16 mouse cellular contexts compared by ENCODE assay signal in genomic region chr7:112643866-112644543, GRCm38 (mm10). TPM values are rescaled to one million over a fixed set of nuclear protein-coding genes. Genes with fewer than 3 reads are reported as not detected.
A peak's percentile ranks its signal among the peaks of the same experiment; 100 is the strongest.
DNase-seq lines count a peak whose midpoint lies in the region; ATAC-seq and TF ChIP-seq lines count a peak whose summit lies in the region.
"Had no signal": no experiment of that assay in that cellular context is flagged by ENCODE, and none has a peak within 500 bp of the region (broad histone marks: within the 10 kb centered on the region; RNA-seq: fewer than 3 reads in every experiment).

No protein-coding gene starts in this region.

- no peaks in the 10 kb centered on the region for H3K36me3 ChIP-seq in embryonic facial prominence, embryonic 14.5 days (ENCODE audit: control insufficient read depth, insufficient read depth, low read length)
- H3K36me3 ChIP-seq in embryonic facial prominence, embryonic 10.5 days (replicated peaks) = no peaks in the 10 kb centered on the region
- H3K36me3 ChIP-seq in lung, postnatal 0 days (ENCODE audit: insufficient read depth, low read length) = no peaks in the 10 kb centered on the region
- no peaks in the 10 kb centered on the region for H3K36me3 ChIP-seq in myocyte (ENCODE audit: control insufficient read depth, insufficient read depth)
- no peaks in the 10 kb centered on the region for H3K36me3 ChIP-seq in intestine, embryonic 16.5 days (ENCODE audit: control insufficient read depth, insufficient read depth, low read length)

- TF ChIP-seq POLR2A in cerebellum, adult 2 months (IDR thresholded peaks at IDR 0.05; ENCODE audit: borderline replicate concordance, insufficient read depth, low read length) = no peak
- no peak for TF ChIP-seq POLR2A in myocyte (IDR thresholded peaks at IDR 0.05; ENCODE audit: insufficient read length, low read depth)

- H3K27ac ChIP-seq in embryonic facial prominence, embryonic 14.5 days (replicated peaks; ENCODE audit: low read depth, low read length) = no peak overlapping the region
- no peak overlapping the region for H3K27ac ChIP-seq in embryonic facial prominence, embryonic 10.5 days (replicated peaks)
- H3K27ac ChIP-seq in lung, postnatal 0 days (ENCODE audit: low read length) = peak overlapping the region; percentile 62; the same call in 1 of the 2 replicates
- H3K27ac ChIP-seq in cerebellum, adult 2 months (ENCODE audit: insufficient read depth, low read length) = no peak overlapping the region
- H3K27ac ChIP-seq in intestine, embryonic 16.5 days (ENCODE audit: low read length) = no peak overlapping the region
- H3K27ac ChIP-seq: layer of hippocampus, adult 2 months had no signal

- no peak overlapping the region for H3K9ac ChIP-seq in embryonic facial prominence, embryonic 14.5 days (ENCODE audit: low read depth, low read length)
- H3K9ac ChIP-seq in lung, postnatal 0 days (replicated peaks; ENCODE audit: low read depth) = no peak overlapping the region
- no peak overlapping the region for H3K9ac ChIP-seq in intestine, embryonic 16.5 days (ENCODE audit: low read depth, low read length)
- H3K9ac ChIP-seq: heart, embryonic 12.5 days had no signal

- ATAC-seq in embryonic facial prominence, embryonic 14.5 days (ENCODE audit: low read depth) = no peak
- ATAC-seq in lung, postnatal 0 days = no peak; the same call in 1 of the 2 replicates
- no peak for ATAC-seq in intestine, embryonic 16.5 days
- ATAC-seq: intestine, postnatal 0 days; Patski had no signal

- 0 out of 2 replicates have a peak, but pooled peaks cover 6% of the 10 kb centered on the region for H3K4me1 ChIP-seq in embryonic facial prominence, embryonic 14.5 days (ENCODE audit: control insufficient read depth, insufficient read depth, low read length)
- H3K4me1 ChIP-seq in embryonic facial prominence, embryonic 10.5 days = peaks cover 11% of the 10 kb centered on the region
- H3K4me1 ChIP-seq in lung, postnatal 0 days (ENCODE audit: insufficient read depth, low read depth, low read length) = no peaks in the 10 kb centered on the region; the same call in 1 of the 2 replicates
- H3K4me1 ChIP-seq in cerebellum, adult 2 months (ENCODE audit: control insufficient read depth, insufficient read depth, low read length) = peaks cover 9% of the 10 kb centered on the region; the same call in 1 of the 2 replicates
- no peaks in the 10 kb centered on the region for H3K4me1 ChIP-seq in intestine, embryonic 16.5 days (ENCODE audit: control insufficient read depth, insufficient read depth, low read length)

- TF ChIP-seq CTCF in lung, postnatal 0 days (IDR thresholded peaks at IDR 0.05) = no peak
- no peak for TF ChIP-seq CTCF in cerebellum, adult 2 months (IDR thresholded peaks at IDR 0.05; ENCODE audit: borderline replicate concordance, insufficient read depth, low read depth, low read length)

- no peaks in the 10 kb centered on the region for H3K27me3 ChIP-seq in embryonic facial prominence, embryonic 14.5 days (replicated peaks; ENCODE audit: control insufficient read depth, insufficient read depth, low read length)
- no peaks in the 10 kb centered on the region for H3K27me3 ChIP-seq in embryonic facial prominence, embryonic 10.5 days (replicated peaks; ENCODE audit: low read depth, poor library complexity, severe bottlenecking)
- no peaks in the 10 kb centered on the region for H3K27me3 ChIP-seq in lung, postnatal 0 days (replicated peaks; ENCODE audit: insufficient read depth, low read length)
- H3K27me3 ChIP-seq in cerebellum, adult 2 months (ENCODE audit: control insufficient read depth, insufficient read depth, low read length) = no peaks in the 10 kb centered on the region
- H3K27me3 ChIP-seq in myocyte (ENCODE audit: control insufficient read depth, insufficient read depth, insufficient read length) = no peaks in the 10 kb centered on the region
- no peaks in the 10 kb centered on the region for H3K27me3 ChIP-seq in intestine, embryonic 16.5 days (replicated peaks; ENCODE audit: control insufficient read depth, insufficient read depth, low read length)
- H3K27me3 ChIP-seq: heart, embryonic 12.5 days; Patski had no signal

- 77% methylated on average over 6 of the region's 6 CpGs for WGBS in embryonic facial prominence, embryonic 14.5 days
- 88% methylated on average over 6 of the region's 6 CpGs for WGBS in embryonic facial prominence, embryonic 10.5 days
- 81% methylated on average over 6 of the region's 6 CpGs for WGBS in lung, postnatal 0 days
- 9% methylated on average over 6 of the region's 6 CpGs for WGBS in cerebellum, adult 2 months
- 87% methylated on average over 6 of the region's 6 CpGs for WGBS in intestine, embryonic 16.5 days

- no peak overlapping the region for H3K4me3 ChIP-seq in embryonic facial prominence, embryonic 14.5 days (ENCODE audit: low read depth, low read length)
- H3K4me3 ChIP-seq in embryonic facial prominence, embryonic 10.5 days = no peak overlapping the region
- no peak overlapping the region for H3K4me3 ChIP-seq in lung, postnatal 0 days (ENCODE audit: low read depth, low read length)
- H3K4me3 ChIP-seq in cerebellum, adult 2 months (replicated peaks; ENCODE audit: insufficient read depth, low read depth, low read length) = no peak overlapping the region
- H3K4me3 ChIP-seq in myocyte = no peak overlapping the region
- H3K4me3 ChIP-seq in intestine, embryonic 16.5 days (ENCODE audit: low read length) = no peak overlapping the region
- H3K4me3 ChIP-seq: heart, embryonic 12.5 days; layer of hippocampus, adult 2 months had no signal

- H3ac ChIP-seq in myocyte (ENCODE audit: control insufficient read depth, insufficient read length) = no peak overlapping the region

- no peaks in the 10 kb centered on the region for H3K79me2 ChIP-seq in myocyte (ENCODE audit: control insufficient read depth, insufficient read depth)

- no peak overlapping the region for H3K4me2 ChIP-seq in embryonic facial prominence, embryonic 14.5 days (ENCODE audit: low read depth, low read length)
- no peak overlapping the region for H3K4me2 ChIP-seq in lung, postnatal 0 days (replicated peaks; ENCODE audit: low read depth, low read length)
- H3K4me2 ChIP-seq in myocyte (ENCODE audit: low read depth) = peak overlapping the region; percentile 55
- H3K4me2 ChIP-seq in intestine, embryonic 16.5 days (ENCODE audit: low read depth, low read length) = no peak overlapping the region
- H3K4me2 ChIP-seq: heart, embryonic 12.5 days had no signal

- no peak for TF ChIP-seq EP300 in lung, postnatal 0 days (IDR thresholded peaks at IDR 0.05)

- DNase-seq in embryonic facial prominence, embryonic 14.5 days (ENCODE audit: low spot score) = peak; percentile 35
- no peak for DNase-seq in embryonic facial prominence, embryonic 10.5 days (ENCODE audit: low spot score)
- no peak for DNase-seq in lung, postnatal 0 days (ENCODE audit: low spot score)
- no peak for DNase-seq in lung, postnatal 4 days
- peak; percentile 42 to 46 for DNase-seq in cerebellum, adult 2 months
- DNase-seq in retina, embryonic 14.5 days (ENCODE audit: low spot score) = no peak
- DNase-seq: embryo, embryonic 11 days; liver; right cerebral cortex, postnatal 14 days; thymus, postnatal 14 days had no signal

- no peaks in the 10 kb centered on the region for H3K9me3 ChIP-seq in embryonic facial prominence, embryonic 14.5 days (ENCODE audit: control insufficient read depth, low read length)
- H3K9me3 ChIP-seq in embryonic facial prominence, embryonic 10.5 days = no peaks in the 10 kb centered on the region
- H3K9me3 ChIP-seq in lung, postnatal 0 days (ENCODE audit: low read length) = no peaks in the 10 kb centered on the region
- H3K9me3 ChIP-seq in intestine, embryonic 16.5 days (ENCODE audit: control insufficient read depth, low read length) = no peaks in the 10 kb centered on the region
- H3K9me3 ChIP-seq: heart, embryonic 12.5 days had no signal

TF ChIP-seq in myocyte, 11 proteins besides CTCF, POLR2A, EP300 and RAD21:
- TF ChIP-seq CEBPB (IDR thresholded peaks at IDR 0.05; ENCODE audit: insufficient read depth, poor library complexity, severe bottlenecking) (no peak), E2F4 (IDR thresholded peaks at IDR 0.05; ENCODE audit: insufficient read depth) (no peak), TCF3 (IDR thresholded peaks at IDR 0.05; ENCODE audit: insufficient read length, low read depth) (no peak), USF1 (IDR thresholded peaks at IDR 0.05; ENCODE audit: low read depth) (no peak), MYOD1 (IDR thresholded peaks at IDR 0.05; ENCODE audit: control insufficient read depth in 1 of 3, insufficient read length in 2 of 3, low read depth in 2 of 3) (no peak), MAX (IDR thresholded peaks at IDR 0.05; ENCODE audit: low read depth) (no peak), MYOG (IDR thresholded peaks at IDR 0.05; ENCODE audit: control insufficient read depth in 1 of 3, insufficient read depth in 1 of 3, insufficient read length in 2 of 3, low read depth in 2 of 3) (no peak), REST (IDR thresholded peaks at IDR 0.05; ENCODE audit: insufficient read depth, insufficient read length) (no peak), TCF12 (IDR thresholded peaks at IDR 0.05; ENCODE audit: insufficient read depth, poor library complexity, severe bottlenecking) (no peak), SRF (IDR thresholded peaks at IDR 0.05; ENCODE audit: control insufficient read depth, insufficient read length, low read depth) (no peak), POLR2AphosphoS2 (IDR thresholded peaks at IDR 0.05; ENCODE audit: insufficient read length, low read depth) (no peak)

RNA-seq across cellular contexts. Expression of gene Tead1, which starts 35.1 kb away (rescaled TPM):
- polyA plus RNA-seq in embryonic facial prominence, embryonic 14.5 days (2014; fragmentation: Nextera tagmentation; extraction: Ambion mirVana) = 18.0 and 18.2 TPM in 2 replicates
- polyA plus RNA-seq in embryonic facial prominence, embryonic 10.5 days (2016; fragmentation: Nextera tagmentation; extraction: Ambion mirVana) = 20.2 and 23.5 TPM in 2 replicates
- polyA plus RNA-seq in lung, postnatal 0 days (2015; fragmentation: Nextera tagmentation; extraction: Ambion mirVana) = 23.0 and 28.8 TPM in 2 replicates
- polyA plus RNA-seq in cerebellum, adult 2 months (2012; rRNA removed) = 7.2 and 8.8 TPM in 2 replicates
- polyA plus RNA-seq in myocyte (2012; fragmentation: generic; extraction: Trizol) = 18.8 TPM
- polyA plus RNA-seq in intestine, embryonic 16.5 days (2015; fragmentation: Nextera tagmentation; extraction: Ambion mirVana) = 9.5 and 10.9 TPM in 2 replicates

Comparison
In these comparisons a context has a peak if more than half of its experiments do, and no peak if none do; other contexts are left out.
1. DNase-seq: peak in embryonic facial prominence, embryonic 14.5 days (single experiment) and cerebellum, adult 2 months (2 of 2); none in embryonic facial prominence, embryonic 10.5 days (single experiment), lung, postnatal 0 days (single experiment), lung, postnatal 4 days (0 of 2) and retina, embryonic 14.5 days (single experiment).